Mouse (Mus musculus): Measurements from ENCODE around the gene Brd2.
A peak's percentile ranks its signal among the peaks of the same experiment; 100 is the strongest.
"Not testable (repeated sequence)": the region's sequence is repeated elsewhere in the genome, so short reads cannot be mapped to it uniquely, and the experiment has no call there.

Brd2 gene

GRCm38 (mm10) chr17:34122188-34122984 lies at the start of gene Brd2:
Gene Brd2, minus strand, starts transcription at chr17:34122634.
- DNase-seq (ENCODE audit: low spot score): peak; percentile 90

- peak; percentile 57 for DNase-seq (ENCODE audit: low spot score)
Observed at GRCm38 (mm10) chr17:34170877-34171498, 48.6 kb upstream of the Brd2 start.

GRCm38 (mm10) chr17:34170487-34170876 lies 48.0 kb upstream of the Brd2 start:
- no peak for DNase-seq (ENCODE audit: low spot score)

GRCm38 (mm10) chr17:34169279-34169678 lies 46.8 kb upstream of the Brd2 start:
- DNase-seq (ENCODE audit: low spot score): no peak

GRCm38 (mm10) chr17:34165033-34165730 lies 42.7 kb upstream of the Brd2 start:
- DNase-seq (ENCODE audit: low spot score): no peak

GRCm38 (mm10) chr17:34164202-34164895 lies 41.9 kb upstream of the Brd2 start:
- no peak for DNase-seq (ENCODE audit: low spot score)

- DNase-seq (ENCODE audit: low spot score): no peak
Observed at GRCm38 (mm10) chr17:34155534-34155933, 33.1 kb upstream of the Brd2 start.

- no peak for DNase-seq (ENCODE audit: low spot score)
Observed at GRCm38 (mm10) chr17:34152923-34153322, 30.5 kb upstream of the Brd2 start, which contains the start of gene H2-DMb1. Gene H2-DMb1, plus strand, starts transcription at chr17:34153072.

- DNase-seq (ENCODE audit: low spot score): no peak
Observed at GRCm38 (mm10) chr17:34144960-34145371, 22.5 kb upstream of the Brd2 start.

GRCm38 (mm10) chr17:34144221-34144620 lies 21.8 kb upstream of the Brd2 start:
- not testable (repeated sequence) for DNase-seq (ENCODE audit: low spot score)

GRCm38 (mm10) chr17:34143461-34143860 lies 21.0 kb upstream of the Brd2 start:
- DNase-seq (ENCODE audit: low spot score): no peak

- DNase-seq (ENCODE audit: low spot score): no peak
Observed at GRCm38 (mm10) chr17:34143033-34143432, 20.6 kb upstream of the Brd2 start, which contains the start of gene H2-DMb2. Gene H2-DMb2, plus strand, starts transcription at chr17:34143307.

- no peak for DNase-seq (ENCODE audit: low spot score)
Observed at GRCm38 (mm10) chr17:34142456-34143010, 20.1 kb upstream of the Brd2 start.

- DNase-seq (ENCODE audit: low spot score): no peak
Observed at GRCm38 (mm10) chr17:34141448-34141847, 19.0 kb upstream of the Brd2 start.

GRCm38 (mm10) chr17:34140240-34140639 lies 17.8 kb upstream of the Brd2 start:
- DNase-seq (ENCODE audit: low spot score): no peak

GRCm38 (mm10) chr17:34139416-34139815 lies 17.0 kb upstream of the Brd2 start:
- no peak for DNase-seq (ENCODE audit: low spot score)

- no peak for DNase-seq (ENCODE audit: low spot score)
Observed at GRCm38 (mm10) chr17:34138655-34139054, 16.2 kb upstream of the Brd2 start.

GRCm38 (mm10) chr17:34137601-34138000 lies 15.2 kb upstream of the Brd2 start:
- no peak for DNase-seq (ENCODE audit: low spot score)

GRCm38 (mm10) chr17:34135297-34136224 lies 13.1 kb upstream of the Brd2 start:
- peak; percentile 93 for DNase-seq (ENCODE audit: low spot score)

GRCm38 (mm10) chr17:34134451-34134850 lies 12.0 kb upstream of the Brd2 start:
- no peak for DNase-seq (ENCODE audit: low spot score)

- no peak for DNase-seq (ENCODE audit: low spot score)
Observed at GRCm38 (mm10) chr17:34133289-34133688, 10.9 kb upstream of the Brd2 start.

All from urinary bladder, postnatal 10 days (tissue).